Mouse (Mus musculus) cerebellum, postnatal 14 days (tissue): Measurements from ENCODE around the gene Cactin.

ENCODE experiments used
- DNase-seq, 2 experiments: peaks; one replicate each; pipeline ENCODE4 v3.0.0; 2021; ENCODE audit warnings: mixed read lengths in 2 of 2

Gene Cactin

GRCm38 (mm10) chr10:81298369-81299100 is 22.4 kb upstream of the Cactin start:
- no peak for DNase-seq

DNA sequence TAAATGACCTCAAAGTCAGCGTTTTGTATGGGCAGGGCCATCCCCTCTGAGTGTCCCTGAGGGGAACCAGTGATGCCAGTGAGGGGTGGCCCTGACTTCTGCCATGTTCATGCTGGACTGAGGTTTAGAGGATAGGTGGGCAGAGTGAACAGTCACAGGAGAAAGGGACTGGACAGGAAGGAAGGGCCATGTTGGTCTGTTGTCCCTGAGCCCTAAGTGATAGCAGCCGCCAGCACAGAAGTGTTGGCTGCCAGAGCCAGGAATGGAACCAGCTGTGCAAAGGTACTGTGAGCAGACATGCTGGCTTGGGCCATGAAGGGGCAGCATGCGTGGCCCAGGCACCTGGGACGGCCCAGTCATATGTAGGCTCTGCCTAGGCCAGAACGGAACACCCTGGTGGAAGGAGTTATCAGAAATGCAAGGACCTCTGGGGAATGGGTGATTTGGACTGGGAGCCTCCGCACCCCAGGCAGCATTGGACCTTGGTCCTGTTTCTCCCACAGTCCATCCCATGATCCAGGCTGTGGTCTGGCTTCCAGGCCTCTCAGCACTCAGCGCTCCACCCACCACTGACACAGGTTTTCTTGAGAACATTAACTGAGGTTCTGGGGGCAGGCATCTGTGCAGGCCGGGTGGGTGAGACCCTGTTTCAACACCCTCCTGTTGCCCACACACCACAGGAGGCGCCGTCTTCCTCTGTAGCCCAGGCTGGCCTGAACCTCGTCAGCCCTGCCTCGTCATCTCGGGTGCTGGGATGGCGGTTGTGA is 21.1 kb upstream of the Cactin start:
- no peak for DNase-seq

DNA sequence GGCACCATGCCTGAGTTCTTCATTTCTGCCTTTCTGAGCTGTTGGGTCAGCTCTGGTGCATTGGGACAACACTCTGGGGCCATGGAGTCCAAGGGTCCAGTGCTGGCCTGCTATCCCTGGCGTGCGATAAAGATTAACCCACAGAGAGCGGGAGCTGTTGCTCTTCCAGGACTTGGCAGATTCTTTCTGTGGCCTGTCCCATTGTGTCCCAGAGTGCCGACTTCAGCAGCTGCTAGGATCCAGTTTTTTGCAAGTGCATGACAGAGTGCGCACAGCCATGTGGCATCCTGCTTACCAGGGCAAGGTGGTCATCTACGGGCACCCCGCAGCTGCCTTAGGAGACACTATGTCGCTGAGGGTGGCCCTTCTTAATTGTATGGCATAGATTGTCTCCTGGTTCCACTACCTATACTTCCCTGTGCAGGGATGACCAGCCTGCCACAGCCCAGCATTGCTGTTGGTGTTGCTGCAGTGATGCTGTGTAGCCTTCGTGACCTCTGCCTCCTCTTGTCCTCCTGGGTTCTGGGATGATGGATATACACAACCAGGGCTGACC is 20.5 kb upstream of the Cactin start:
- DNase-seq: no peak

GRCm38 (mm10) chr10:81301321-81301720 is 19.6 kb upstream of the Cactin start:
- DNase-seq: peak; percentile 59 to 76

GRCm38 (mm10) chr10:81302288-81302687 is 18.6 kb upstream of the Cactin start:
- DNase-seq: no peak

DNA sequence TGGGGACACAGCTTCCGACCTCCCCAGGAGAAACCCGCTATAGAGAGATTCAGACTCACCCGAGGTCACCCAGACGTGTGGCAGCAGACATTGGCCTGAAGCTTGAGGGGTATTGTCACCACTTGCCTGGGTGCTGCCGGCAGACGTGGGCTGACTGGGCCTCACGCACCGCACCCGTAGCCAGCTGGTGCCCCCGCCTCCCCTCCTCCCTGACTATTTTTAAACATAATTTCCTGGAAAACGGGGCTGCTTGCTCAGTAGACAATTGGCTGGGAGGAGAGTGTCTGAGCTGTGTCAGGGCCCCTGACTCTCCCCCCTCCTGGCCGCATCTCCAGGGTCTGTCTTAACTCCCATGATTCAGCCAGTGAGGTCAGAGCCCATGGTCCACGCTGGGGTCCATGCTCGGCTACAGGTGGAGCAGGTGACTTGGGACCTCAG is 18.1 kb upstream of the Cactin start:
- no peak for DNase-seq

DNA sequence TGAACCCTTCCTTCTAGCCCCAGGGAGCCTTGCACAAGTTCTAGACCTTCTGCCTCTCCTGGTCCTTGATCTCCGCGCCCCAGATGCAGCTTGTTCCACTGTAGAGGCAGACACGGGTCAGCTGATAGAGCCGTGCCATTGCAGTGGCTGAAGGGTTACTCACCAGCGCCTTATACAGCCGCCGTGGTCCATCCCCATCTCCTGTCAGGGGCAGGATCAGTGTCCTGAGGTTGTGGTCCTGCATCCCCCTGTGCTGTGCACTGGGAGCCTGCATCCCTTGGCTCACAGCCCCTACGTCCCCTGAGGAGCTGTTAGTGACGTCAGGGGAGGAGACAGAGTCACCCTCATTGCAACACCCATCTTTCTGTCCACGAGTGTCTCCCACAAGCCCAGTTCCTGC is 17.6 kb upstream of the Cactin start:
- DNase-seq: no peak

DNA sequence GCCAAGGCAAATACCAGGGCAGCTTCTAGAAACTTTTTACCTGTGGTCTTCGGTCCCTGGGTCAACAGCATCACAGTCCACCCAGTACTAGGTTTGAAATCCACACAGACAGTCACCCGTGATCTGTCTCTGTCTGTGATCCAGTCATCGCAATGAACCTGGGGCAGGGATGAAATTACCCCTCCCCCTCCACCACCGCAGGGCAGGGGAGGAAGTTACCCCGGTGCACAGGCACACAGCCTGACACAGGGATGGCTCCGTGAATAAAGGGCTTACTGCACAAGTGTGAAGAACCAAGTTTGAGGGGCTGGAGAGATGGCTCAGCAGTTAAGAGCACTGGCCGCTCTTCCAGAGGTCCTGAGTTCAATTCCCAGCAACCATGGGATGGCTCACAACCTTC is 17.1 kb upstream of the Cactin start:
- no peak for DNase-seq

GRCm38 (mm10) chr10:81304597-81305238 is 16.2 kb upstream of the Cactin start:
- peak; percentile 79 to 85 for DNase-seq

- DNase-seq: peak; percentile 59 to 70
Observed at GRCm38 (mm10) chr10:81305663-81306062, 15.2 kb upstream of the Cactin start.

GRCm38 (mm10) chr10:81306173-81306668 is 14.7 kb upstream of the Cactin start:
- peak in 1 of 2 experiments; percentile 43 for DNase-seq

DNA sequence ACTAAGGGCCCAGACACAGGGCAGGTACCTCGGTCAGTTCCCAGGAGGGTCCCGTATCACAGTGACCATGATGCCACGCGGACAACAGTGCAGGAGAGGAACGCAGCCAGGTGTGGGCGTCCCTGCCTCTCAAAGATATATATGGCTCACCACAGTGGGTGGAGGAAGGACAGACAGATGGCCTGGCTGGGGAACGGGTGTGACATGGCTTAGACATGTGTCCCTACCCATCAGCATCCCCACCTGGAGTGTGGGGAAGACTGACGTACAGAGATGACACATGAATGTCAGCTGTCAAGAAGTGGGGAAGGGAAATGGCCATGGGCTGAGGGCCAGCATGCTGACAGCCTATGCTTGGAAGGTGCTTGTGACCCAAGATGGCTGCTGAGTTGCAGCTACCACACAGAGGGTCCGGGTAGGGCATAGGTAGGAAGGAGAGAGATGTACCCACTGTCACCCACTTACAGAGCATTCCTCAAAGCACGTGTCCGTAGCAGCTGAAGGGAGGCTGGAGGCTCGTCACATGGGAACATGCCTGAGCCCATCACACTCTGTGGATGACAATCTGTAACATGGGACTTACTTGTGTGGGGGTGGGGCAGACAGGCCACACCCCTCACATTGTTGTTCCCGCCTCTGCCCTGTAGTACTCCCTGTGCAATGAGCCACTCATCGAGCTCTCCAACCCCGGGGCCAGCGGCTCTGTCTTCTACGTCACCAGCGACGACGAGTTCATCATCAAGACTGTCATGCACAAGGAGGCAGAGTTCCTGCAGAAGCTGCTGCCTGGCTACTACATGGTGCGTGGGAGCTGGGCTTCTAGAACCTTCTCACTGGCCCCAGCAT is 13.8 kb upstream of the Cactin start:
- no peak for DNase-seq

GRCm38 (mm10) chr10:81309571-81309970 is 11.3 kb upstream of the Cactin start:
- DNase-seq: no peak

DNA sequence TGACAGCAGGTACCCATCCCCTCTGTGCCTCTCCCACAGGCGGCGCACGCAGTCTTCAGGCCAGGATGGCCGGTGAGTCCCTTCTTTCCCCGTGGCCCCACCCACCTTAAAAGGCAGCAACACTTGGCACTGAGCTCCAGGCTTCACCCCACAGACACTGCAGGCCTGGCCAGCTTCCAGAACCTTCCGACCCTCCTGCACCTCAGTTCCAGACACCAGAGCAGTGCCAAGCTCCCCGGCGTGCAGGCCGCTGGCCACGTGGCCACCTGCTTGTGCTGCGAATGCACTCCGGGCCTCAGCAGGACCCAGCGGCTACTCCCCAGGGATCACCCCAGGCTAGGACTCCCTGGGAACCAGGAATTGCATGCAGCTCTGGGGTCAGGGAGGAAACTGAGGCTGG is 7.3 kb upstream of the Cactin start:
- peak in 1 of 2 experiments; percentile 43 for DNase-seq

DNA sequence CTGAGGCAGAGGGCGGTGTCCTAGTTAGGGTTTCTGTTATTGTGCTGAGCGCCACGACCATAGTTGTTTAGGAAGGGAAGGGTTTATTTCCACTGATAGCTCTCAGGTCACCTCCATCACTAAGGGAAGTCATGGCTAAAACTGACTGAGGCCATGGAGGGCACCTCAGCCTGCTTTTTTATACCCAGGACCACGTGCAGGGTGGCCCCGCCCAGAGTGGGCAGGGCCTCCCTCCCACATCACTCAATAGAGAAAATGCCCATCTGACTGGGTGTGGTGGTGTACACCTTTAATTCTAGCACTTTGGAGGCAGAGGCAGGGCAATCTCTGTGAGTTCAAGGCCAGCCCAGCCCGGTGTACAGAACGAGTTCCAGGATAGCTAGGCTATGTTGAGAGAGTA is 6.7 kb upstream of the Cactin start:
- no peak for DNase-seq

DNA sequence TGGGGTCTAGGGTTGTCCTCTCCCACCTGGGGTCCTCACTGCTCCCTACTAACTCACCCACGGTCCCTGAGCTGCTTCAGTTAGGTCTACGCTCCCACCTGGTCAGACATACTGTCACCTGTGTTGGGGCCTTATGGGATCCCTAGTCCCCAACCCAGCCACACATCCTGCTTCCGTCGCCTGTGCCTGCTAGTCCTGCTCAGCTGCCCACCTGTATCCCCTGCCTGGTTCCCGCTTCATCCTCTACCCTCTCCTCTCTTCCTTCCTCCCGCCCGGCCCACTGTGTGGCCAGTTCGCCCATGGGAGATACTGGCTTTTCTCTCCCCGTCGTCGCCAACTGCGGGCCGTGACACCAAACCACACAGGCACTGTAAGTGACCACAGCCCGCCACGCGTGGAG is 5.3 kb upstream of the Cactin start:
- DNase-seq: no peak

DNA sequence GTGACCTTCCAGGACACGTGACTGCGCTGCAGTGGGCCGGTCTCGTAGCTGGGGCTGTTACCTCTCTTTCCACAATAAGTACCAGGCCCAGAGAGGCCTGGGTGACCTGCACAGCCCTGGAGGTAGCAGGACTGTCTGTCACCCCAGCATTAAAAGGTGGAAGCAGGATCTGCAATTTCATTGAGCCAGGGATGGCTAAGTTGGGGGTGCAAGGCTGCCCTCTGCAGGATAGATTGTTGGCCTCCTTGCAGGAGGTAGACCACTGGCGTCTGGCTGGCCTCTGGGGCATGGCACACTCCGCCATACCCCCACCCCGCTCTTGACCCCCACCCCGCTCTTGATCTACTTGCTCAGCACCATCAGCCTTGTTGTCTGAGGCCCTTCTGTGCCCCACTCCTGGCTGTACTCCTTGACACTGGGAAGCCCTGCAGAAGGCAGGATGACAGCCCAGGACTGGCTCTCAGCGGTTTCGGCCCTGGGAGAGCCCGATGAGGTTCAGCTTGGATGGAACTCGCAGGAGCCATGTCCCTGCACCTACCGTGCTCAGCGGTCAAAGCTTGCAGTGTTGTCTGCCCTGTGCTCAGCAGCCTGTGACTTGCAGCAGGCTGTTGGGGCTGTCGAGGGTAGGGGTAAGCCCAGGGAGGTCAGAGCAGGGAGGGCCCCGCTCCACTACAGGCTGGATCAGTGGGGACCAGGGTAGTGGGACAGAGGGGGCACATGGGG is 4.4 kb upstream of the Cactin start:
- DNase-seq: peak in 1 of 2 experiments; percentile 59

GRCm38 (mm10) chr10:81317273-81317672 is 3.6 kb upstream of the Cactin start:
- DNase-seq: no peak

DNA sequence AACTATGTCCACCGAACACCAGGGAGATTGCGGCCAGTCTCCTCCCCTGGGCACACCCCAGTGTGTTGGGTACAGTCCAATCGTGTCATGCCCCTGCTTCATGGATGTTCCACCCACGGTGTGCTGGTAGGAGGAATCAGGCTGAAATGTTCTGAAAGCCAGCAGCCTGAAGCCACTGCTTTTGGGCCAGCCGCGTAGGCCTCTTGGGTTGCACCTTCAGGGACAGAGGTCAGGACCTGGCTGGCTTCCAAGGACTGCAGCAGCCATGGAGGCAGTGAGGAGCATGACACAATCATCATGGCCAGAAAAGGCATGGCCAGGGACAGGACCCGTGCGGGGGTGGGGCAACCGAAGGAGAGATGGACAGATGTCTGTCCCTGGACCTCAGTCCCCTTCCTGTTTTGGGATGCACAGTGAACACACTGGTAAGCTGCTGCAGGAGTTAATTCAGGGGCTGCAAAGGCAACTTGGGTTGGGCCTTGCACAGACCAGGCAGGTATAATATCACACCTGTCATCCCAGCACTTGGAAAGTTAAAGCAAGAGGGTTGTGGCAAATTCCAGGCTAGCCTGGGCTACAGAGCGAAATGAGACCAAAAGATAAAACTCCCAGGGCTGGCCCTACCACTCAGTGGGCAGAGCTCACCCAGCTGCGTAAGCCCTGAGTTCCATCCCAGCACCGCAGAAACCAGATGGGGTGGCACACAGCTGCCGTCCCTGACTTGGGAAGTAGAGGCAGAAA is 2.1 kb upstream of the Cactin start:
- DNase-seq: peak in 1 of 2 experiments; percentile 74

DNA sequence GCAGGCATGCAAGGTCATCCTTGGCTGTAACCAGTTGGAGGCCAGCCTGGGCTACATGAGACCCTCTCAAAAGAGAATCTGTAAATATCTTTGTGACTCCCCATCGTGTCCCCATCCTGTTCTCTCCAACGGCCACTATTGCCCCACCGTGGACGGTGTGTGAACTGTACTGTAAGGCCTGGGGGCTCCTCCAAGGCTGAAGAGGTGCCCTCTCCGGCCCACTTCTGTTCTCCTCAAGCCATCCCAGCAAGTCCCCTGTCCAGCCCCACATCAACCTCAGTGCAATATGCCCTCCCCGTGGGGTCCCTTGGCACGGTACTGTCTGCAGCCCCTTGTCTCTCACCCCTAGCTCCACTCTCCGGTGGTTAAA is 1.6 kb upstream of the Cactin start:
- DNase-seq: peak; percentile 58 to 71
